Mouse (Mus musculus): ENCODE results near the gene Chst15. TPM values are rescaled to one million over a fixed set of nuclear protein-coding genes. Genes with fewer than 3 reads are reported as not detected.

The Chst15 gene
- polyA plus RNA-seq, 1 experiment from 2014 or later = 8.4 TPM

DNA sequence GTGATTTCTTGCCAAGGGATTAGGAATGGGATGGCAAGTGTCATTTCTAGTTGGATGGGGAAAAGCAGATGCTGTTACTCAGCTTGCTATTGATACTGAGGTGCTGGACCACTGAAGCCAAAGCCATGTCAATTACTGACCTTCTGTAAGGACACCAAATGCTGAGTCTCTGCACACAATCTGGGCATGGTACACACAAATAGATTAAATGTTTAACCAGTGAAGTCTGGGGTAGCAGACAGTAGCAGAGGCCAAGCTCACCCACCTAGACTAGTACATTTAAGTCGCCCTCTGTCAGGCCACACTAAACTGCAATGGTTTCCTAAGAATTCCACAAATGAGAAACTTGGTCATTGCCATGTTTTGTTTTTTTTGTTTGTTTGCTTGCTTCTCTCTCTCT is 11.6 kb upstream of the Chst15 start:
- Histone ChIP-seq H3K27me3 (replicated peaks; ENCODE audit: control insufficient read depth, insufficient read depth, low read length) (no peaks in the 10 kb centered on the region), H3K9ac (ENCODE audit: low read length) (no peak overlapping the region), H3K4me3 (ENCODE audit: low read depth, low read length) (no peak overlapping the region), H3K4me2 (ENCODE audit: low read length) (no peak overlapping the region), H3K36me3 (ENCODE audit: control insufficient read depth, insufficient read depth, low read length) (no peaks in the 10 kb centered on the region), H3K4me1 (ENCODE audit: control insufficient read depth, insufficient read depth, low read length) (0 out of 2 replicates have a peak, but pooled peaks cover 6% of the 10 kb centered on the region), H3K9me3 (replicated peaks; ENCODE audit: control insufficient read depth, low read length) (no peaks in the 10 kb centered on the region), H3K27ac (ENCODE audit: low read depth, low read length) (no peak overlapping the region)
- ATAC-seq = no peak
- WGBS = 91% methylated on average over 1 of the region's 1 CpGs
- no peak for DNase-seq (ENCODE audit: low spot score)

DNA sequence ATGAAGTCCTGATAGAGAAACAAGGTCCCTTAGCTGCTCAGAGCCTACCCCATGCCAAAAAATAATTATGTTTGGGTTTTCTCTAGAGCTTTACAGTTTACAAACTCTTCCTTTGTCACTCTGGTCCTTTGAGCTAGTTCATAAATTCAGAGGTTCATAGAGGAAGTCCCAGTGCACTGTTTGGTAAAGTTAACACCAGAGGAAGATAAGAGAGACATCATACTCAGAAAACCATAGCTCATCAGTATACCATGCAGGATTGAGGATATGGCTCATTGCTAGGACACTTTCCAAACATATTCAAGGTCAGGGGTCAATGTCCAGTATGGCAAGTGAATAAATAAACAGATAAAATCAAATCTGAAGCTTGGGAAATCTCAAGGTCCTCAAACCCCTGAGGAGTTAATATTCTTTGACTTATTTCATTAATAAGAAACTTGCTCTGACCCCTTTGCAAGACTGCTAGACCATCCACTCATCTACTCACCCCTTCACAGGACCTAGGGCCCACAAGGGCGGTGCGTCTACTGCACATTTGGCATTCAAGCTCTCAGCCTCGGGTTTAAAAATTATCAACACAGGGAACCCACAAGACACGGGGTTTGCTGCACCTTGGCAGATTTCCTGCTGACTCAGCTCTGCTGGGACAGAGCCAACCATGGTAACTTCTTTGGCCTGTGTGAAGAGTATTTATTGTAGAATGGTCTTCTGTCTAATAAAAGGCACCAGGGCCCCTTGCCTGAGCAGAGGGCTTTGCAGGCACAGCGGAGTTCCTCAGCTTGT is 8.7 kb upstream of the Chst15 start:
- H3K4me1 ChIP-seq (ENCODE audit: control insufficient read depth, insufficient read depth, low read length) = 0 out of 2 replicates have a peak, but pooled peaks cover 4% of the 10 kb centered on the region
- 67% methylated on average over 5 of the region's 5 CpGs for whole genome bisulfite sequencing
- H3K4me2 ChIP-seq (ENCODE audit: low read length) = no peak overlapping the region
- no peak overlapping the region for H3K4me3 ChIP-seq (ENCODE audit: low read depth, low read length)
- H3K36me3 ChIP-seq (ENCODE audit: control insufficient read depth, insufficient read depth, low read length) = no peaks in the 10 kb centered on the region
- no peak overlapping the region for H3K27ac ChIP-seq (ENCODE audit: low read depth, low read length)
- no peaks in the 10 kb centered on the region for H3K9me3 ChIP-seq (replicated peaks; ENCODE audit: control insufficient read depth, low read length)
- no peaks in the 10 kb centered on the region for H3K27me3 ChIP-seq (replicated peaks; ENCODE audit: control insufficient read depth, insufficient read depth, low read length)
- no peak overlapping the region for H3K9ac ChIP-seq (ENCODE audit: low read length)
- ATAC-seq = no peak
- no peak for DNase-seq (ENCODE audit: low spot score)

DNA sequence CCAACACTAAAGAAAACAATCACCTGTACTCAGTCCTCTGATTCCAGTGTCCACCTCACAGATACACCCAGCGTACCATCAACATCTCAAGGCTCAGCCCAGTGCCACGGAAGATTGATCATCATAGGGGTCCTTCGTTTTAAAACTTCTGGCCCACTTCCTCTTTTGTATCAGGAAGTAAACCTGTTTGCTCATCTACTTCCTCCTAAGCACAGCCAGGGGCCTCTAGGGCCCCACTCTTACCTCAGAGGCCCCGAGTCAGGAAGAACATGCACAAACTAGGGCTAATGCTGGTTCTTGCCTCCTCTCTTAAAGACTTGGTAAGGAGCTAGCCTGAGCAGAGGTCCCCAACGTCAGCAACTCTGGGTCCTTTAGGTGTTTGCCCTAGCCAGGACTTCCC is 6.4 kb upstream of the Chst15 start:
- ATAC-seq (no peak), DNase-seq (ENCODE audit: low spot score) (no peak)
- H3K27me3 ChIP-seq (replicated peaks; ENCODE audit: control insufficient read depth, insufficient read depth, low read length) = no peaks in the 10 kb centered on the region
- H3K4me1 ChIP-seq (ENCODE audit: control insufficient read depth, insufficient read depth, low read length) = 0 out of 2 replicates have a peak, but pooled peaks cover 4% of the 10 kb centered on the region
- H3K9me3 ChIP-seq (replicated peaks; ENCODE audit: control insufficient read depth, low read length) = no peaks in the 10 kb centered on the region
- H3K36me3 ChIP-seq (ENCODE audit: control insufficient read depth, insufficient read depth, low read length) = no peaks in the 10 kb centered on the region
- no peak overlapping the region for H3K4me3 ChIP-seq (ENCODE audit: low read depth, low read length)
- WGBS = 82% methylated on average over 5 of the region's 5 CpGs
- H3K27ac ChIP-seq (ENCODE audit: low read depth, low read length) = no peak overlapping the region
- H3K9ac ChIP-seq (ENCODE audit: low read length) = no peak overlapping the region
- H3K4me2 ChIP-seq (ENCODE audit: low read length) = no peak overlapping the region

DNA sequence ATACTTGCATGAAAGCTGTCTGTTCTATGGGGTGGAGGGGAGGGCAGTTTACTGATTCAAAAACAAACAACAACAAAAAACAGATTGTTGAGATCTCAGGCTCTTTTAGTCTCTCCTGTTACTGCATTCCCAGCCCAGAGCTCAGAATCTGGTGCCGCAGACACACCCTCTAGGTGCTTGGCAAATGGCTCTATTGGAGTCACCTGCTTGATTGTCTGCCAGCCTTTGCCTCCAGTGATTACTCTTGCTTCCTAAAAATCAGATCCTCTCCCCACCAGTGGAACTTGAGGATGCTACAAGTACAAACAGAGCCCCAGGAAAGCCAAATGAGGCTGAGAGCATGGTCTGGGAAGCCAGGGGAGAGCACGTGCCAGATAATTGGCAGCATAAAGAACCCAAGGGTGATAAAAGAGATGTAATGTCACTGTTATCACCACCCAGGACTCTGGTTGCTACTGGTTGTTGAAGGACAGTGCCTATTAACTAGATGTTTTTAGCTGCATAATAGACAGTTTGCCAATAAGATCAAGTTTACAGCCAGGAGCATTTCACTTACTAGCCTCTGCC is 4.4 kb upstream of the Chst15 start:
- Histone ChIP-seq H3K27ac (ENCODE audit: low read depth, low read length) (no peak overlapping the region), H3K27me3 (replicated peaks; ENCODE audit: control insufficient read depth, insufficient read depth, low read length) (no peaks in the 10 kb centered on the region), H3K4me3 (ENCODE audit: low read depth, low read length) (no peak overlapping the region), H3K4me1 (ENCODE audit: control insufficient read depth, insufficient read depth, low read length) (peaks cover 12% of the 10 kb centered on the region), H3K9ac (ENCODE audit: low read length) (no peak overlapping the region), H3K9me3 (replicated peaks; ENCODE audit: control insufficient read depth, low read length) (no peaks in the 10 kb centered on the region), H3K4me2 (ENCODE audit: low read length) (no peak overlapping the region), H3K36me3 (ENCODE audit: control insufficient read depth, insufficient read depth, low read length) (no peaks in the 10 kb centered on the region)
- ATAC-seq (no peak), DNase-seq (ENCODE audit: low spot score) (no peak)
- WGBS = 82% methylated on average over 2 of the region's 2 CpGs

DNA sequence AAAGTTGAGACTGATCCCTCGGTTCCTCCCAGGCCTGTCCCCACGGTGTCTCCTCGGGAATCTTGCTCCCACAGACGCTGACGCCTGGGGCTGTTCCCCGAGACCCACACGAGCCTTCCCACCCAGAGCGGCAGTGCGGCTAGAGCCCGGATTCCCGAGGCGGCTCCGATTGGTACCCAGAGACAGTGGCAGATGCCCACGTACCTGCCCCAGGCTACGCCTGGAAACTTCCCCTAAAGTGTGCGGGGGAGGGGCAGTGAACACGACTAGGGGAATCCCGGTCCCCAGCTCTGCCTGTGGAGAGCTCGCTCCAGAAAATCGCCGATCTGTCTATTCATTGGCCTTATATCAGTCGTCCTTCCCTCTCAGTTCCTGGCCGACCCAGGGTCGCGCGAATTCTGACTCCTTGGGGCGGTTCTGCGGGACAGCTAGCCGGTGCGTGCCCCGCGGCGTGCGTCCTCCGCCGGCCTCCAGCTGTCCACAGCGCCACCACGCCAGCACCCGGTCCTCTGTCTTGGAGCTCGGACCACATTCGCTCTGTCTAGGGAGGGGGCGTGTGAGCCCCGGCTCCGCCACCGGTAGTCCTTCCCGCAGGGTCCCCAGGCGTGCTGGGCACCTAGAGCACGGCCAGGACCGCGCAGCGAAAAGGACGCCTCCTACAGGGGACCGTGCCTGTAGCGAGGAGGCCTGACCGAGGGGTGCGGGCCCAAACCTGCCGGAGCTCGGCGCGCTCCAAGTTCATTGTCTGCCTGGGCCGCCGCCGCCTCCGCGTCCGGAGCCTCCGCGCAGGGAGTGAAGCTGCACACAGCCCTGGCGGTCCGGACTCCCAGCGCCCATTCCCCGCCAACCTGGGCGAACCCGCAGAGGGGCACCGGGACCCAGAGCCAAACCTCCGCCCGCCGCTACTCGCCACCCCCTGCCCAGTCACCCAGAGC is 660 bp downstream of the Chst15 start:
- Histone ChIP-seq H3K27me3 (replicated peaks; ENCODE audit: control insufficient read depth, insufficient read depth, low read length) (no peaks in the 10 kb centered on the region), H3K9ac (ENCODE audit: low read length) (peak overlapping the region; percentile 94), H3K4me3 (ENCODE audit: low read depth, low read length) (peak overlapping the region; percentile 81), H3K36me3 (ENCODE audit: control insufficient read depth, insufficient read depth, low read length) (no peaks in the 10 kb centered on the region), H3K9me3 (replicated peaks; ENCODE audit: control insufficient read depth, low read length) (no peaks in the 10 kb centered on the region), H3K4me2 (ENCODE audit: low read length) (peak overlapping the region; percentile 95), H3K4me1 (ENCODE audit: control insufficient read depth, insufficient read depth, low read length) (peaks cover 17% of the 10 kb centered on the region), H3K27ac (ENCODE audit: low read depth, low read length) (peak overlapping the region; percentile 84)
- DNase-seq (ENCODE audit: low spot score) = peak; percentile 65
- ATAC-seq = peak; percentile 81
- WGBS = under 1% methylated on average over 79 of the region's 79 CpGs

GRCm38 (mm10) chr7:132315149-132316091 is 1.6 kb downstream of the Chst15 start:
- peak overlapping the region; percentile 95 for H3K4me2 ChIP-seq (ENCODE audit: low read length)
- H3K27ac ChIP-seq (ENCODE audit: low read depth, low read length) = peak overlapping the region; percentile 84
- peak overlapping the region; percentile 81 for H3K4me3 ChIP-seq (ENCODE audit: low read depth, low read length)
- H3K4me1 ChIP-seq (ENCODE audit: control insufficient read depth, insufficient read depth, low read length) = peaks cover 17% of the 10 kb centered on the region
- ATAC-seq (peak; percentile 73), DNase-seq (ENCODE audit: low spot score) (peak; percentile 86)
- H3K9ac ChIP-seq (ENCODE audit: low read length) = peak overlapping the region; percentile 94
- no peaks in the 10 kb centered on the region for H3K9me3 ChIP-seq (replicated peaks; ENCODE audit: control insufficient read depth, low read length)
- H3K27me3 ChIP-seq (replicated peaks; ENCODE audit: control insufficient read depth, insufficient read depth, low read length) = no peaks in the 10 kb centered on the region
- WGBS = 1% methylated on average over 47 of the region's 51 CpGs
- no peaks in the 10 kb centered on the region for H3K36me3 ChIP-seq (ENCODE audit: control insufficient read depth, insufficient read depth, low read length)

GRCm38 (mm10) chr7:132312396-132312795 is 4.6 kb downstream of the Chst15 start:
- H3K9me3 ChIP-seq (replicated peaks; ENCODE audit: control insufficient read depth, low read length) = no peaks in the 10 kb centered on the region
- no peak overlapping the region for H3K27ac ChIP-seq (ENCODE audit: low read depth, low read length)
- H3K36me3 ChIP-seq (ENCODE audit: control insufficient read depth, insufficient read depth, low read length) = no peaks in the 10 kb centered on the region
- H3K27me3 ChIP-seq (replicated peaks; ENCODE audit: control insufficient read depth, insufficient read depth, low read length) = no peaks in the 10 kb centered on the region
- ATAC-seq (no peak), DNase-seq (ENCODE audit: low spot score) (no peak)
- peaks cover 11% of the 10 kb centered on the region for H3K4me1 ChIP-seq (ENCODE audit: control insufficient read depth, insufficient read depth, low read length)
- H3K9ac ChIP-seq (ENCODE audit: low read length) = no peak overlapping the region; the same call in 1 of the 2 replicates
- WGBS = 79% methylated on average over 8 of the region's 8 CpGs
- H3K4me3 ChIP-seq (ENCODE audit: low read depth, low read length) = no peak overlapping the region
- H3K4me2 ChIP-seq (ENCODE audit: low read length) = no peak overlapping the region

GRCm38 (mm10) chr7:132308537-132309191 is 8.4 kb downstream of the Chst15 start:
- no peak for DNase-seq (ENCODE audit: low spot score)
- H3K27ac ChIP-seq (ENCODE audit: low read depth, low read length) = no peak overlapping the region
- H3K4me3 ChIP-seq (ENCODE audit: low read depth, low read length) = no peak overlapping the region
- peaks cover 7% of the 10 kb centered on the region for H3K4me1 ChIP-seq (ENCODE audit: control insufficient read depth, insufficient read depth, low read length)
- WGBS = 86% methylated on average over 5 of the region's 5 CpGs
- no peak for ATAC-seq
- no peaks in the 10 kb centered on the region for H3K9me3 ChIP-seq (replicated peaks; ENCODE audit: control insufficient read depth, low read length)
- no peaks in the 10 kb centered on the region for H3K27me3 ChIP-seq (replicated peaks; ENCODE audit: control insufficient read depth, insufficient read depth, low read length)
- no peaks in the 10 kb centered on the region for H3K36me3 ChIP-seq (ENCODE audit: control insufficient read depth, insufficient read depth, low read length)
- H3K9ac ChIP-seq (ENCODE audit: low read length) = no peak overlapping the region
- no peak overlapping the region for H3K4me2 ChIP-seq (ENCODE audit: low read length)
